Mouse (Mus musculus): Measurements from ENCODE around the gene Nrip1. TPM values are rescaled to one million over a fixed set of nuclear protein-coding genes. Genes with fewer than 3 reads are reported as not detected.

The Nrip1 gene
- polyA plus RNA-seq, 1 experiment = not detected

DNA sequence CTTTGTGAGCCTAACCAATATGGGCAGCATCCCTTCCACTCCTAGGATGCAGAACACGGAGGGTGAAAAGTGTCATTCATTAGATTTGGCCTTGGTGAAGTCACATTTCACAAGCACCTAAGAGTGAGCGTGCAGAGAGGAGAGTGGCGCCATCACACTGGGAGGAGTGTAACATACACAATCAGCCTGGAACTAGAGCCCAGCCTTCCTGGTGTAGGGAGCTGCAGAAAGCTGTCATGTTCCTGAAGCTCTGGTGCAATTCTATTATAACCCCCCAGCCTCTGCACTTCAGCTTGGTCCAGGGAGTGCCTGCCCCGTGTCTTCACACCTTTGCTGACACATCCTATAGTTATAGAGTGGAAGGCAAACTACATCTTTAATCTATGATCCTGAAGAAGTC, 67.2 kb downstream of the Nrip1 start:
- H3K4me3 ChIP-seq (ENCODE audit: insufficient read depth, low read depth, low read length) = no peak overlapping the region
- 0 out of 2 replicates have a peak, but pooled peaks cover 2% of the 10 kb centered on the region for H3K4me1 ChIP-seq (ENCODE audit: control insufficient read depth, insufficient read depth, low read length)
- TF ChIP-seq POLR2A (IDR thresholded peaks at IDR 0.05; ENCODE audit: insufficient read depth, low read depth, low read length) (no peak), CTCF (IDR thresholded peaks at IDR 0.05; ENCODE audit: insufficient read depth, low read depth, low read length) (no peak)
- 91% methylated on average over 4 of the region's 4 CpGs for WGBS
- H3K27ac ChIP-seq (ENCODE audit: insufficient read depth, low read depth, low read length) = no peak overlapping the region

GRCm38 (mm10) chr16:76303436-76303835, 70.2 kb downstream of the Nrip1 start:
- TF ChIP-seq POLR2A (IDR thresholded peaks at IDR 0.05; ENCODE audit: insufficient read depth, low read depth, low read length) (no peak), CTCF (IDR thresholded peaks at IDR 0.05; ENCODE audit: insufficient read depth, low read depth, low read length) (no peak)
- WGBS = 92% methylated on average over 6 of the region's 6 CpGs
- Histone ChIP-seq H3K4me1 (ENCODE audit: control insufficient read depth, insufficient read depth, low read length) (peaks cover 6% of the 10 kb centered on the region), H3K4me3 (ENCODE audit: insufficient read depth, low read depth, low read length) (no peak overlapping the region), H3K27ac (ENCODE audit: insufficient read depth, low read depth, low read length) (no peak overlapping the region)

DNA sequence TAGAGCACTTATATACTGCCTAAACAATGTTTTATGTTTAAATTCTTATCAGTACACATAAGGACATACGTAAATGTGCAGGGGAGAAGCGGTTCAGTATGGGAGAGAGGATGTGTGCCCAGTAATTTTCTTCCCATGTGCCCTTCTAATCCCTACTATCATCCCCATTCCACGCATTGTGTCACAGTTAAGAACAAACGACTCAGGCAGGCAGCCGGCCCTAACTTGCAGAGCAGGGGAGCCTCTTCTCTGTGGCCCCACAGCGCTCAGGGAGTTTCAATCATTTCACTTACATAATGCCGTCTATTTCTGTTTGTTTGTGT, 71.9 kb downstream of the Nrip1 start:
- no peak for TF ChIP-seq POLR2A (IDR thresholded peaks at IDR 0.05; ENCODE audit: insufficient read depth, low read depth, low read length)
- no peak for TF ChIP-seq CTCF (IDR thresholded peaks at IDR 0.05; ENCODE audit: insufficient read depth, low read depth, low read length)
- 0 out of 2 replicates have a peak overlapping the region, but pooled peaks have one; percentile 44 for H3K27ac ChIP-seq (ENCODE audit: insufficient read depth, low read depth, low read length)
- no peak overlapping the region for H3K4me3 ChIP-seq (ENCODE audit: insufficient read depth, low read depth, low read length)
- H3K4me1 ChIP-seq (ENCODE audit: control insufficient read depth, insufficient read depth, low read length) = peaks cover 6% of the 10 kb centered on the region
- WGBS = 37% methylated on average over 7 of the region's 7 CpGs

- no peak for TF ChIP-seq CTCF (IDR thresholded peaks at IDR 0.05; ENCODE audit: insufficient read depth, low read depth, low read length)
- no peak for TF ChIP-seq POLR2A (IDR thresholded peaks at IDR 0.05; ENCODE audit: insufficient read depth, low read depth, low read length)
- 54% methylated on average over 8 of the region's 8 CpGs for WGBS
- Histone ChIP-seq H3K4me3 (ENCODE audit: insufficient read depth, low read depth, low read length) (no peak overlapping the region), H3K4me1 (ENCODE audit: control insufficient read depth, insufficient read depth, low read length) (peaks cover 6% of the 10 kb centered on the region), H3K27ac (ENCODE audit: insufficient read depth, low read depth, low read length) (no peak overlapping the region)
Measured at GRCm38 (mm10) chr16:76301037-76301727, 72.4 kb downstream of the Nrip1 start.

DNA sequence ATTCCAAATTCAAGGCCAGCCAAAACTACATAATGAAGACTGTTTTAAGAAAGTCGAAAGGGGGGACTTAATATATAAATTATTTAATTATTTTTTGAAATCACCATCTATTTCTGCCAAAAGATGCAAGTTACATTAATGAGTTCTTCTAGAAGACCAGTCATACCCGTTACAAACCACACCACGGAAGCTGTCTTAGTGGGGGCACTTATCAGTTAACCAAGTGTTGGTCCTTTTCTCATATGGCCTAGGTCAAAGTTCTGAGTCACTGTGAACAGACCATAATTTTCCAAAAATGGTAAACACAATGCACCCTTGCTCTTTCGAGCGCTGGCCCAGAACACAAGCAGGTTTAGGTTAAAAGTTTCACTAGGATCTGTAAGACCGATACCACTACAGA, 73.2 kb downstream of the Nrip1 start:
- TF ChIP-seq CTCF (IDR thresholded peaks at IDR 0.05; ENCODE audit: insufficient read depth, low read depth, low read length) (no peak), POLR2A (IDR thresholded peaks at IDR 0.05; ENCODE audit: insufficient read depth, low read depth, low read length) (no peak)
- Histone ChIP-seq H3K27ac (ENCODE audit: insufficient read depth, low read depth, low read length) (no peak overlapping the region), H3K4me3 (ENCODE audit: insufficient read depth, low read depth, low read length) (no peak overlapping the region), H3K4me1 (ENCODE audit: control insufficient read depth, insufficient read depth, low read length) (peaks cover 6% of the 10 kb centered on the region)
- WGBS = 95% methylated on average over 6 of the region's 6 CpGs

GRCm38 (mm10) chr16:76299511-76299910, 74.1 kb downstream of the Nrip1 start:
- Histone ChIP-seq H3K27ac (ENCODE audit: insufficient read depth, low read depth, low read length) (no peak overlapping the region), H3K4me3 (ENCODE audit: insufficient read depth, low read depth, low read length) (no peak overlapping the region), H3K4me1 (ENCODE audit: control insufficient read depth, insufficient read depth, low read length) (peaks cover 6% of the 10 kb centered on the region)
- 90% methylated on average over 2 of the region's 2 CpGs for WGBS
- no peak for TF ChIP-seq CTCF (IDR thresholded peaks at IDR 0.05; ENCODE audit: insufficient read depth, low read depth, low read length)
- TF ChIP-seq POLR2A (IDR thresholded peaks at IDR 0.05; ENCODE audit: insufficient read depth, low read depth, low read length) = no peak

GRCm38 (mm10) chr16:76295322-76295721, 78.3 kb downstream of the Nrip1 start:
- H3K4me3 ChIP-seq (ENCODE audit: insufficient read depth, low read depth, low read length) = no peak overlapping the region
- 78% methylated on average over 14 of the region's 14 CpGs for WGBS
- no peaks in the 10 kb centered on the region for H3K4me1 ChIP-seq (ENCODE audit: control insufficient read depth, insufficient read depth, low read length)
- no peak overlapping the region for H3K27ac ChIP-seq (ENCODE audit: insufficient read depth, low read depth, low read length)
- TF ChIP-seq POLR2A (IDR thresholded peaks at IDR 0.05; ENCODE audit: insufficient read depth, low read depth, low read length) = no peak
- no peak for TF ChIP-seq CTCF (IDR thresholded peaks at IDR 0.05; ENCODE audit: insufficient read depth, low read depth, low read length)

DNA sequence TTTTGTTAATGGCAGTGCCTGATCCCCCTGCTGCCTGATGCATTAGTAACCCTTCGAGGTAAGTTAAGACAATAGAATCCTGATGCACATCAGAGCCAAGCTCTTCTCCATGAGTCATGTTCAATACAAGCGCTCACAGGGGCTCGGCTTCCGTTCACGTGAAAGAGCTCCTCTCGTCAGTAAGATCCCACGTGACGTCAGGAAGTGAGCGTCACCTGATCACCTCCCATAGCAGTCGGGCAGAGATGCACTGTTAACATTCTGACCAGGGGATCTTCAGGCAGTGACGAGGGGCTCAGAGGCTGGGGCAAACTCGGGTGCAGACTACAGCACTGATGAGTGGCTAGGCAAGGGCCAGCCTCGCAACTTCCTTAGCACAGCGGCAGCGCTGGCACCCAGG, 79.1 kb downstream of the Nrip1 start:
- no peak overlapping the region for H3K4me3 ChIP-seq (ENCODE audit: insufficient read depth, low read depth, low read length)
- H3K4me1 ChIP-seq (ENCODE audit: control insufficient read depth, insufficient read depth, low read length) = no peaks in the 10 kb centered on the region
- 81% methylated on average over 15 of the region's 15 CpGs for WGBS
- no peak overlapping the region for H3K27ac ChIP-seq (ENCODE audit: insufficient read depth, low read depth, low read length)
- no peak for TF ChIP-seq POLR2A (IDR thresholded peaks at IDR 0.05; ENCODE audit: insufficient read depth, low read depth, low read length)
- TF ChIP-seq CTCF (IDR thresholded peaks at IDR 0.05; ENCODE audit: insufficient read depth, low read depth, low read length) = no peak

- 93% methylated on average over 20 of the region's 20 CpGs for WGBS
- TF ChIP-seq CTCF (IDR thresholded peaks at IDR 0.05; ENCODE audit: insufficient read depth, low read depth, low read length) (no peak), POLR2A (IDR thresholded peaks at IDR 0.05; ENCODE audit: insufficient read depth, low read depth, low read length) (no peak)
- no peaks in the 10 kb centered on the region for H3K4me1 ChIP-seq (ENCODE audit: control insufficient read depth, insufficient read depth, low read length)
- H3K4me3 ChIP-seq (ENCODE audit: insufficient read depth, low read depth, low read length) = no peak overlapping the region
- no peak overlapping the region for H3K27ac ChIP-seq (ENCODE audit: insufficient read depth, low read depth, low read length)
Measured at GRCm38 (mm10) chr16:76293765-76294463, 79.7 kb downstream of the Nrip1 start.
